Mouse (Mus musculus) hindbrain, embryonic 14.5 days (tissue): ENCODE data around the gene Mapk8ip3. TPM values are rescaled to one million over a fixed set of nuclear protein-coding genes. Genes with fewer than 3 reads are reported as not detected.
A peak's percentile ranks its signal among the peaks of the same experiment; 100 is the strongest.

Experiments
- ATAC-seq: fragments of 200-750 bp; cut with Nextera tagmentation; 2 replicates; pipeline ENCODE4 v1.8.0; 2017; ENCODE audit warnings: moderate number of reproducible peaks, mild to moderate bottlenecking, moderate TSS enrichment, moderate library complexity; ENCODE audit not compliant: low FRiP score
- DNase-seq: peaks from one replicate; pipeline ENCODE4 v3.0.0-alpha.2; 2015; ENCODE audit warnings: low spot score
- H3K27ac ChIP-seq: fragments of 300-500 bp; sonication (generic); 2 replicates; pipeline ENCODE4 v1.5.1; 2014; ENCODE audit warnings: mild to moderate bottlenecking, moderate library complexity
- H3K27me3 ChIP-seq: fragments of 300-500 bp; sonication (generic); 2 replicates; pipeline ENCODE4 v1.6.1; 2014; ENCODE audit warnings: mild to moderate bottlenecking, low read length, mixed read lengths; ENCODE audit not compliant: control insufficient read depth, insufficient read depth
- H3K36me3 ChIP-seq: fragments of 300-500 bp; sonication (generic); replicated peaks from 2 replicates; pipeline ENCODE4 v1.6.1; 2014; ENCODE audit not compliant: control insufficient read depth, insufficient read depth
- H3K4me1 ChIP-seq: fragments of 300-500 bp; sonication (generic); replicated peaks from 2 replicates; pipeline ENCODE4 v1.6.1; 2014; ENCODE audit warnings: antibody characterized with exemption, low read length, mixed read lengths; ENCODE audit not compliant: control insufficient read depth, insufficient read depth
- H3K4me2 ChIP-seq: fragments of 300-500 bp; sonication (generic); replicated peaks from 2 replicates; pipeline ENCODE4 v1.6.1; 2014; ENCODE audit warnings: mild to moderate bottlenecking, moderate library complexity
- H3K4me3 ChIP-seq: fragments of 300-500 bp; sonication (generic); replicated peaks from 2 replicates; pipeline ENCODE4 v1.5.1; 2014; ENCODE audit warnings: mild to moderate bottlenecking, low read length
- H3K9ac ChIP-seq: fragments of 300-500 bp; sonication (generic); 2 replicates; pipeline ENCODE4 v1.6.1; 2014
- H3K9me3 ChIP-seq: fragments of 300-500 bp; sonication (generic); 2 replicates; pipeline ENCODE4 v1.6.1; 2016; ENCODE audit warnings: low read length; ENCODE audit not compliant: control insufficient read depth
- WGBS: fragments of 180-500 bp; shearing (Covaris S2); extraction: QIAGEN DNeasy Blood & Tissue Kit; methylation state at CpG from one replicate; pipeline ENCODE4 v1.1.7; 2014; 5-methylcytosine and 5-hydroxymethylcytosine counted together
- polyA plus RNA-seq: library from polyadenylated mRNA; unstranded; fragments of >200 nt; fragmentation: Nextera tagmentation; extraction: Ambion mirVana; gene quantifications from 2 replicates; pipeline ENCODE4 v1.2.1, GENCODE M21; 2014

The Mapk8ip3 gene
- polyA plus RNA-seq, 1 experiment from 2014 or later = 86.0 TPM

DNA sequence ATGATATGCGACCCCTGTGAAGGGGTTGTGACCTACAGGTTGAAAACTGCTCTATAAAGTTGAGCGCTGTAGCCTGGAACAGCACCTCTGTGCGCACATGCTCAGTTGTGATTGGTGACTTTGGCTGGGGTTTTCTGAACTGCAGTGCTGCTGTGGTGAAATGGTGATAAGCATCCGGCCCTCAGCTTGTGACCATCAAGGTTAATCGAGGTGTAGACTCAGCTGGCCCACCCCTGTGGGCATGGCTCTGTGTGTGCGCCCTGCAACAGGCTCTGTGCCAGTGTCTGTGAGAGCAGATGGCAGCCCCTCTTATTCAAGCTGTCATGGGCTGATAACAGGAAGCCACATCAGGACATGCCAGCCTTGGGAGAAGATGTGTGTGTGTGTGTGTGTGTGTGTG, 77.8 kb downstream of the Mapk8ip3 start:
- Histone ChIP-seq H3K4me3 (no peak overlapping the region), H3K9ac (no peak overlapping the region), H3K27me3 (no peaks in the 10 kb centered on the region), H3K36me3 (peaks cover 58% of the 10 kb centered on the region), H3K4me1 (no peaks in the 10 kb centered on the region), H3K4me2 (no peak overlapping the region), H3K27ac (no peak overlapping the region), H3K9me3 (no peaks in the 10 kb centered on the region)
- ATAC-seq = no peak; the same call in 1 of the 2 replicates
- DNase-seq = no peak
- 86% methylated on average over 6 of the region's 6 CpGs for WGBS

DNA sequence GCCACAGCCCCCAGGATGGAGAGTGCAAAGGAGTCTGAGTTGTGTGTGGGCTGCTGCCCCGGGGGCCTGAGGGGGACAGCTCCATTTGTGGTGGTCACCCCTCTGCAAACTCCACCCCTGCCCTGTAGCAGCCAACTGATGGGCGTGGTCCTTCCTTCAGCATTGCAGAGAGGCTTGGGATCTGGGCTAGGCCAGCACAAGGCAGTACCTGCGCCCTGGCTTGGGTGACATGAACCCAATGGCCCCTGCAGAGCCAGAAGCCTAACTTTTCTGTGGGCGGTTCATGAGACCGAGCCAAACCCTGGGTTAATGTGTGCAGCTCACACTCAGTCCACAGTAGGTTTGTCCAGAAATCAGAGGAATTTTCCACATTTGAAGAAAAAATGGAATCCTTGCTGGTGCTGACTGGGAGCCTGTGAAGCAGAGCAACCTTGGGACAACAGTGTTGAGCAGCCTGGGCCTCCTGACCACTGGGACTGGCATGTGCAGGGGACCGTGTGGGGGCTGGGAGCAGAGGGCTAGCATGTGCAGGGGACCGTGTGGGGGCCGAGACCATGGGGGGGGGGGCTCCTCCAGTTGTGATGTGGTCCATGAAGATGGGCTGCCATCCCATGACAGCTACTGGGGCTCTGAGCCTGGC, 78.8 kb downstream of the Mapk8ip3 start:
- ATAC-seq = no peak
- Histone ChIP-seq H3K27me3 (no peaks in the 10 kb centered on the region), H3K4me2 (no peak overlapping the region), H3K4me1 (no peaks in the 10 kb centered on the region), H3K4me3 (no peak overlapping the region), H3K36me3 (peaks cover 60% of the 10 kb centered on the region), H3K27ac (no peak overlapping the region), H3K9me3 (no peaks in the 10 kb centered on the region), H3K9ac (no peak overlapping the region)
- 86% methylated on average over 8 of the region's 8 CpGs for WGBS
- no peak for DNase-seq

DNA sequence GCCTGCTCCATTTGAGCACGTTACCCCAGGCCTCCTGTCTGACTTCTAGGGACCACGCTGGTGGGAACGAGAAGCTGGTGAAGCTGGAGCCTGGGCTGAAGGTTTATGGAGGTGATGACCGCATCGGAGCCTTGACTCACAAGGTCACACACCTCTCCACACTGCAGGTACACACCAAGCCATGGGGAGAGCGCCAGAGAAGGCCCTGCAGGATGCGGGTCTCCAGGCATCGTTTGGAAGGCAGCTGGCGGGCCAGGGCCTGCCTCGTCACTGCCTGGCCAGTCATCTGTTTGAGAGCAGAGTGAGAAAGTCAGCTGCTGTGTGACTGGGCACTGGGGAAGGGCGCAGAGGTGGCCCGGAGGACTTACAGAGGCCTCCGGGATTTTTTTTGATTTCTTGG, 80.2 kb downstream of the Mapk8ip3 start:
- no peak for DNase-seq
- Histone ChIP-seq H3K4me1 (no peaks in the 10 kb centered on the region), H3K9me3 (no peaks in the 10 kb centered on the region), H3K27ac (no peak overlapping the region), H3K4me3 (no peak overlapping the region), H3K9ac (no peak overlapping the region), H3K27me3 (no peaks in the 10 kb centered on the region), H3K4me2 (no peak overlapping the region), H3K36me3 (peaks cover 50% of the 10 kb centered on the region)
- WGBS = 89% methylated on average over 13 of the region's 13 CpGs
- no peak for ATAC-seq

DNA sequence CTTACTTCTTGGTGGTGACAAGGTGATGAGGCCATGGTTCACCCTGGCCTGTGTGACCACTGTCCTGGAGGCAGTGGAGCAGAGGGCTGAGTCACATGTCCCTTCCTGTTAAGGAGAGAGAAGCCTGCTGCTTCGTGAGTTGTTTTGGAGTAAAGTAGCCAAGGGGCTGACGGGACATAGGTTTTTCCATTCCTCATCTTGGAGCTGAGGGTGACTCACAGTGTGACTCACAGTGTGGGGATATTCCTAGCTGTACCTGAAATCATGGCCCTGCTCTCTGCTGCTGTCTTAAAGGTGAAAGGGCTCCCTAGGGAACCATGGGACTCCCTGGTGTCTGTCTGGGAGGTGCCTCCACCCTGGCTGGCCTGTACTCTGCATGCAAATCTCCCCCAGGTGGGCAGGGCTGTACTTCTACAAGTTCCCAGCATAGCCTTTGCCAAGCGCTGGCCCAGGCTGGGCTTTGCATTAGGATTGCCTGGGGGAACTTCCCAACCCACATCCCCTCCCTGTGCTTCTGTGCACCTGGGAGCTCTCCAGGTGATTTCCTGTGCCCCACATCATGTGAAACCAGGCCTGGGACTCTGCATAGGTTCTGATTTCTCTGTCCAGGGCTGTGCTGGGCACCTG, 80.8 kb downstream of the Mapk8ip3 start:
- no peak overlapping the region for H3K27ac ChIP-seq
- 83% methylated on average over 3 of the region's 3 CpGs for WGBS
- no peak overlapping the region for H3K4me2 ChIP-seq
- H3K9me3 ChIP-seq = no peaks in the 10 kb centered on the region
- H3K4me3 ChIP-seq = no peak overlapping the region
- peaks cover 4% of the 10 kb centered on the region; the same call in 1 of the 2 replicates for H3K4me1 ChIP-seq
- H3K27me3 ChIP-seq = no peaks in the 10 kb centered on the region
- no peak for DNase-seq
- peaks cover 43% of the 10 kb centered on the region for H3K36me3 ChIP-seq
- ATAC-seq = no peak
- no peak overlapping the region for H3K9ac ChIP-seq

DNA sequence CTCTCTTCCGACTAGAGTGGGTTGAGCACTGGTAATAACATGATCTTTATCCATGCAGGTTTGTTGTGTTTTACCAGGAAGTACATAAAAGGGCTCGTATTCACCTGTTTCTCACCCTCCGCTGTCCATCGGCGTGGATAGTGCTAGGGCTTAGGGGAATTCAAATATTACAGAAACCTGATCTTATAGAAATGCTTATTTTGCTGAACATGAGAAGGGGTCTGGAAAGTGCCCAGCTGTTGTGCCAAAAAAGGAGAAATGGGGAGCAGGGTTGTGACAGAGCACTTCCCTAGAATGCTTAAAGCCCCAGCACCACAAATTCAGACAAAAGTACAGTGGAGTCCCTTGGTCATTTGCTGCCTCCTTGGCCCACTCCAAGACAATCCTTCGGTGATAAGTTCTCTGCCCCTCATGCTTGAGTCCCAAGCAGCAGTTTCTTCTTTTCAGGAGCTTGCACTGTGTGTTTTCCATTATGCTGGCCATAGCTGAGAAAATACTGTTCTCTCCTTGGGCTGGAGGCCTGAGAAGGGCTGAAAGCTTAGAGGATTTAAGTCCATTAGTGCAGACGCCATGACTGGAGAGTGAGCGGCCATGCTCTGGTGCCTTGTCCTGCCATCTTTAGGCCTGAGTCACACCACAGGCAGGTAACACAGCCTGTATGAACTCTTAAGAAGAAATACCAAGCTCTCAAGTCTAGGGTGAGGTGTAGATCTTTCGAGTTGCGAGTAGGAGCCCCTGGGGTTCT, 85.2 kb downstream of the Mapk8ip3 start:
- H3K9ac ChIP-seq = peak overlapping the region; percentile 60
- 83% methylated on average over 10 of the region's 10 CpGs for WGBS
- peaks cover 30% of the 10 kb centered on the region for H3K36me3 ChIP-seq
- H3K4me3 ChIP-seq = peak overlapping the region; percentile 63
- no peak for DNase-seq
- H3K27me3 ChIP-seq = no peaks in the 10 kb centered on the region
- no peaks in the 10 kb centered on the region for H3K9me3 ChIP-seq
- peaks cover 20% of the 10 kb centered on the region for H3K4me1 ChIP-seq
- H3K27ac ChIP-seq = no peak overlapping the region
- peak overlapping the region; percentile 94 for H3K4me2 ChIP-seq
- ATAC-seq = no peak

DNA sequence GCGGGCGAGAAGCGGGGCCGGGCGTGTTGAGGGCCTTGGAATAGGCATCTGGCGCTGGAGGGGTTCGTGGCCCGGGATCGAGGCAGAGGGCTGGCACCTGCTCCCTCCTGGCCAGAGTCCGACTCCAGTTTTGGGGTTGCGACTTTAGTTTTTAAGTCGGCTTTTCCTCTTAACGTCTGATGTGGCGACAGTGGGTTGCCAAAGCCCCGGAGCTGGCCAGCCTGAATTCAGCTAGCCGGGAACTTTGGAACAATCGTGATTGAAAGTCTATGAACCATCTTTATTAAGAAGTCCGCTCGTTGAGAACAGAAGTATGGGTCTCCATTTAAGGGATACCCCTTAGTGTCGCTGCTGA, 86.0 kb downstream of the Mapk8ip3 start:
- 1% methylated on average over 20 of the region's 20 CpGs for WGBS
- Histone ChIP-seq H3K4me1 (peaks cover 20% of the 10 kb centered on the region), H3K27me3 (no peaks in the 10 kb centered on the region), H3K9me3 (no peaks in the 10 kb centered on the region), H3K36me3 (peaks cover 28% of the 10 kb centered on the region), H3K4me3 (peak overlapping the region; percentile 63), H3K4me2 (peak overlapping the region; percentile 94), H3K9ac (peak overlapping the region; percentile 60), H3K27ac (peak overlapping the region; percentile 3; the same call in 1 of the 2 replicates)
- DNase-seq (no peak), ATAC-seq (no peak)

DNA sequence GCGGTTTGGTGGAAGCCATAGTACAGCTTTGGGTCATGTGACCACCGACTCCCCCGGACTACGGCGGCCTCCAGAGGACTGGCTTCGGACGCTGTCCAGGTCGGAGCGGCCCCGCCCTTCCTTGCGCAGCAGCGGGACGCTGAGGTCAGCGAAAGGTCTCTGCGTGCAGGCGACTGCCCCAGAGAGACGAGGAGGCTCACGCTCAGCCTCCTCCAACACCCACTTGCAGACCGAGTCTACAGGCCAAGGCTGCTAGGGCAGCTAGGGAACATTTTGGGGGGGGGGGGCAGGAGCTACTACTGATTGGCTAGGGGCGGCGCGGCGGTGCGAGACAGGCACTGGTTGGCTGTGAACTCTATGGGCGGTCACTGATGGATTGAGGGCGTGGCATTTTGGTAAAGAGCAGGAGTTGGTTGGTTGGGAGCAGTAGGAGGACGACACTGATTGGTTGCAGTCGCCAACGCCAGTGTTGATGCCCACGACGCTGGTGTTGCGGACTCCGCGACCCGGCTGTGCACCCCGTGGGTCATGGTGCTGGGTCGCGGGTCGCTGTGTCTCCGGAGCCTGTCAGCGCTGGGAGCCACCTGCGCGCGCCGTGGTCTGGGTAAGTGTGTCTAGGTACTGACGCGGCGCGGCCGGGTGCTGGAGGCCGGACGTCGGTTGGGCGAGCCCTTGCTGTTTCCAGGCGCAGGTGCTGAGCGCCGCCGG, 86.6 kb downstream of the Mapk8ip3 start, which contains the start of gene Fahd1:
Fahd1 (minus strand) TSS at position 300 of the 708 bp plus-strand sequence.
- no peaks in the 10 kb centered on the region for H3K9me3 ChIP-seq
- ATAC-seq (peak; percentile 100), DNase-seq (peak; percentile 93)
- H3K36me3 ChIP-seq = peaks cover 25% of the 10 kb centered on the region
- 0% methylated on average over 58 of the region's 58 CpGs for WGBS
- peak within 1 kb of the TSS; percentile 94 for H3K4me2 ChIP-seq
- peaks cover 20% of the 10 kb centered on the region for H3K4me1 ChIP-seq
- H3K27ac ChIP-seq = peak within 1 kb of the TSS; percentile 93
- H3K27me3 ChIP-seq = no peaks in the 10 kb centered on the region
- peak within 1 kb of the TSS; percentile 81 for H3K9ac ChIP-seq
- peak within 1 kb of the TSS; percentile 63 for H3K4me3 ChIP-seq

DNA sequence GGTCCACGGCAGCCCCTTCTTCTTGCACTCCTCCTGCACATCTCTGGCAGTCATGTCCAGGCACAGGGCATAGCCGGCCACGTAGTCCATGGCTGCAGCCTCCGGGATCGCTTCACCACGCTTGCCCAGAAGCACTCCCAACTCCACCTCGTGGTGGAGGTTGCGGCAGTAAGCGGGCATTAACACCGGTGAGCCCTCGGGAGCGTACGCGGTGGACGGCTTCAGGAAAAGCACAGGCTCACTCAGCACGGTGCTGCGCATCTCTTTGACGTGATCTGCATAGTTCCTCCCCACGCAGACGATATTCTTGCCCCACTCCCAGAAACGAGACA, 87.1 kb downstream of the Mapk8ip3 start:
- Histone ChIP-seq H3K27ac (peak overlapping the region; percentile 93), H3K4me1 (peaks cover 20% of the 10 kb centered on the region), H3K9ac (peak overlapping the region; percentile 81), H3K27me3 (no peaks in the 10 kb centered on the region), H3K36me3 (peaks cover 21% of the 10 kb centered on the region), H3K9me3 (no peaks in the 10 kb centered on the region), H3K4me3 (peak overlapping the region; percentile 63), H3K4me2 (peak overlapping the region; percentile 94)
- DNase-seq (no peak), ATAC-seq (peak; percentile 59; the same call in 1 of the 2 replicates)
- WGBS = under 1% methylated on average over 21 of the region's 21 CpGs

DNA sequence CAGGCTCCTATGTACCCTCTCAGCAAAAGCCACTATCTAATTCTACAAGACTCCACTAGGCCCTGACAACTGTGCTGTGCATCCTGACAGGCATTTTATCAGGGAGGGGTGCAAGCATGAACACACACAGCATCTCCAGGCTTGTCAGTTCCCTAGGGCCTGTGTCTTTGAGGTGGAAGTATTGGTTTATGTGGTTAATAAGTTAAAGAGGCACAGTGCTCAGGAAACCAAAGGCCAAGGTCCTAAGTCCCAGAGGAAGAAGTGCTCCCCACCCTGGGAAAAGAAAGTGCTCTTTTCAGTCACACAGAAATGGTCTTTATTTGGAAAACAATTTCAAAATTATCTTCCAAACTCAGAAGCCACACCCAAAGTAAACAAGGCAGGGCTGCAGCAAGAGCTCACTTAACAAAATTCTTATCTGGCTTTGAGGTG, 88.2 kb downstream of the Mapk8ip3 start:
- peaks cover 20% of the 10 kb centered on the region for H3K4me1 ChIP-seq
- H3K27me3 ChIP-seq = no peaks in the 10 kb centered on the region

More for the DNA sequence above, 88.2 kb downstream of the Mapk8ip3 start:
- Histone ChIP-seq H3K36me3 (peaks cover 10% of the 10 kb centered on the region), H3K27ac (no peak overlapping the region), H3K4me2 (peak overlapping the region; percentile 94), H3K9ac (0 out of 2 replicates have a peak overlapping the region, but pooled peaks have one; percentile 81), H3K4me3 (peak overlapping the region; percentile 63), H3K9me3 (no peaks in the 10 kb centered on the region)
- DNase-seq (no peak), ATAC-seq (no peak)
